Mouse (Mus musculus): ENCODE data around the gene Hexim2. TPM values are rescaled to one million over a fixed set of nuclear protein-coding genes. Genes with fewer than 3 reads are reported as not detected.

Gene Hexim2
- polyA plus RNA-seq (2014; fragmentation: Nextera tagmentation; extraction: Ambion mirVana) = 24.4 and 29.8 TPM in 2 replicates

- Histone ChIP-seq H3K36me3 (ENCODE audit: control insufficient read depth, insufficient read depth, low read length) (no peaks in the 10 kb centered on the region), H3K27ac (ENCODE audit: low read depth, low read length) (peak within 1 kb of the TSS; percentile 97), H3K27me3 (ENCODE audit: control insufficient read depth, insufficient read depth, low read length) (no peaks in the 10 kb centered on the region), H3K4me1 (ENCODE audit: control insufficient read depth, insufficient read depth, low read length) (peaks cover 22% of the 10 kb centered on the region; the same call in 1 of the 2 replicates), H3K4me3 (ENCODE audit: low read depth, low read length) (peak within 1 kb of the TSS; percentile 81), H3K9me3 (ENCODE audit: control insufficient read depth, low read length) (no peaks in the 10 kb centered on the region), H3K9ac (replicated peaks; ENCODE audit: low read depth, low read length) (peak within 1 kb of the TSS; percentile 97), H3K4me2 (ENCODE audit: low read depth, low read length) (peak within 1 kb of the TSS; percentile 62)
- ATAC-seq (ENCODE audit: low read depth) = peak; percentile 49
- WGBS = 1% methylated on average over 39 of the region's 39 CpGs
These were observed at the start of gene Hexim2 for GRCm38 (mm10) chr11:103131701-103132575. Gene Hexim2 (plus strand): TSS chr11:103132429.

- no peak overlapping the region for H3K4me3 ChIP-seq (ENCODE audit: low read depth, low read length)
- ATAC-seq (ENCODE audit: low read depth) = no peak
- H3K9me3 ChIP-seq (ENCODE audit: control insufficient read depth, low read length) = no peaks in the 10 kb centered on the region
- H3K27me3 ChIP-seq (ENCODE audit: control insufficient read depth, insufficient read depth, low read length) = no peaks in the 10 kb centered on the region
- H3K36me3 ChIP-seq (ENCODE audit: control insufficient read depth, insufficient read depth, low read length) = no peaks in the 10 kb centered on the region
- no peak overlapping the region for H3K27ac ChIP-seq (ENCODE audit: low read depth, low read length)
- H3K4me1 ChIP-seq (ENCODE audit: control insufficient read depth, insufficient read depth, low read length) = no peaks in the 10 kb centered on the region
- H3K4me2 ChIP-seq (ENCODE audit: low read depth, low read length) = no peak overlapping the region
- H3K9ac ChIP-seq (replicated peaks; ENCODE audit: low read depth, low read length) = no peak overlapping the region
- 92% methylated on average over 7 of the region's 7 CpGs for WGBS
These were observed 38.9 kb upstream of the Hexim2 start for GRCm38 (mm10) chr11:103093306-103093705.

- Histone ChIP-seq H3K27me3 (ENCODE audit: control insufficient read depth, insufficient read depth, low read length) (no peaks in the 10 kb centered on the region; the same call in 1 of the 2 replicates), H3K4me1 (ENCODE audit: control insufficient read depth, insufficient read depth, low read length) (no peaks in the 10 kb centered on the region), H3K9me3 (ENCODE audit: control insufficient read depth, low read length) (no peaks in the 10 kb centered on the region), H3K4me3 (ENCODE audit: low read depth, low read length) (no peak overlapping the region), H3K36me3 (ENCODE audit: control insufficient read depth, insufficient read depth, low read length) (no peaks in the 10 kb centered on the region), H3K27ac (ENCODE audit: low read depth, low read length) (no peak overlapping the region), H3K9ac (replicated peaks; ENCODE audit: low read depth, low read length) (no peak overlapping the region), H3K4me2 (ENCODE audit: low read depth, low read length) (no peak overlapping the region)
- WGBS = 62% methylated on average over 20 of the region's 20 CpGs
- no peak for ATAC-seq (ENCODE audit: low read depth)
These were observed 38.1 kb upstream of the Hexim2 start for GRCm38 (mm10) chr11:103093862-103094833.

GRCm38 (mm10) chr11:103095107-103095670 lies 37.0 kb upstream of the Hexim2 start:
- H3K27me3 ChIP-seq (ENCODE audit: control insufficient read depth, insufficient read depth, low read length) = peaks cover 7% of the 10 kb centered on the region; the same call in 1 of the 2 replicates
- ATAC-seq (ENCODE audit: low read depth) = no peak

GRCm38 (mm10) chr11:103095801-103096200 lies 36.4 kb upstream of the Hexim2 start:
- Histone ChIP-seq H3K27me3 (ENCODE audit: control insufficient read depth, insufficient read depth, low read length) (peaks cover 10% of the 10 kb centered on the region; the same call in 1 of the 2 replicates), H3K27ac (ENCODE audit: low read depth, low read length) (no peak overlapping the region), H3K36me3 (ENCODE audit: control insufficient read depth, insufficient read depth, low read length) (no peaks in the 10 kb centered on the region)

More at GRCm38 (mm10) chr11:103095107-103095670, 37.0 kb upstream of the Hexim2 start:
- H3K9ac ChIP-seq (replicated peaks; ENCODE audit: low read depth, low read length) = no peak overlapping the region
- no peaks in the 10 kb centered on the region for H3K4me1 ChIP-seq (ENCODE audit: control insufficient read depth, insufficient read depth, low read length)
- WGBS = 27% methylated on average over 9 of the region's 9 CpGs
- no peaks in the 10 kb centered on the region for H3K9me3 ChIP-seq (ENCODE audit: control insufficient read depth, low read length)
- H3K4me2 ChIP-seq (ENCODE audit: low read depth, low read length) = no peak overlapping the region
- no peak overlapping the region for H3K27ac ChIP-seq (ENCODE audit: low read depth, low read length)
- no peak overlapping the region for H3K4me3 ChIP-seq (ENCODE audit: low read depth, low read length)
- H3K36me3 ChIP-seq (ENCODE audit: control insufficient read depth, insufficient read depth, low read length) = no peaks in the 10 kb centered on the region

GRCm38 (mm10) chr11:103096979-103097894 lies 35.0 kb upstream of the Hexim2 start:
- WGBS = 26% methylated on average over 22 of the region's 22 CpGs
- H3K4me2 ChIP-seq (ENCODE audit: low read depth, low read length) = no peak overlapping the region
- ATAC-seq (ENCODE audit: low read depth) = no peak
- no peak overlapping the region for H3K9ac ChIP-seq (replicated peaks; ENCODE audit: low read depth, low read length)
- H3K36me3 ChIP-seq (ENCODE audit: control insufficient read depth, insufficient read depth, low read length) = no peaks in the 10 kb centered on the region
- H3K9me3 ChIP-seq (ENCODE audit: control insufficient read depth, low read length) = no peaks in the 10 kb centered on the region
- no peak overlapping the region for H3K27ac ChIP-seq (ENCODE audit: low read depth, low read length)
- H3K4me1 ChIP-seq (ENCODE audit: control insufficient read depth, insufficient read depth, low read length) = peaks cover 6% of the 10 kb centered on the region; the same call in 1 of the 2 replicates
- H3K4me3 ChIP-seq (ENCODE audit: low read depth, low read length) = no peak overlapping the region
- H3K27me3 ChIP-seq (ENCODE audit: control insufficient read depth, insufficient read depth, low read length) = peaks cover 14% of the 10 kb centered on the region; the same call in 1 of the 2 replicates

More at GRCm38 (mm10) chr11:103095801-103096200, 36.4 kb upstream of the Hexim2 start:
- WGBS = 87% methylated on average over 6 of the region's 6 CpGs
- H3K9me3 ChIP-seq (ENCODE audit: control insufficient read depth, low read length) = no peaks in the 10 kb centered on the region
- no peaks in the 10 kb centered on the region for H3K4me1 ChIP-seq (ENCODE audit: control insufficient read depth, insufficient read depth, low read length)
- no peak overlapping the region for H3K4me3 ChIP-seq (ENCODE audit: low read depth, low read length)
- H3K9ac ChIP-seq (replicated peaks; ENCODE audit: low read depth, low read length) = no peak overlapping the region
- no peak overlapping the region for H3K4me2 ChIP-seq (ENCODE audit: low read depth, low read length)
- ATAC-seq (ENCODE audit: low read depth) = no peak

GRCm38 (mm10) chr11:103098531-103099190 lies 33.6 kb upstream of the Hexim2 start:
- Histone ChIP-seq H3K4me1 (ENCODE audit: control insufficient read depth, insufficient read depth, low read length) (peaks cover 12% of the 10 kb centered on the region; the same call in 1 of the 2 replicates), H3K4me3 (ENCODE audit: low read depth, low read length) (no peak overlapping the region), H3K27me3 (ENCODE audit: control insufficient read depth, insufficient read depth, low read length) (peaks cover 17% of the 10 kb centered on the region; the same call in 1 of the 2 replicates), H3K4me2 (ENCODE audit: low read depth, low read length) (no peak overlapping the region), H3K27ac (ENCODE audit: low read depth, low read length) (no peak overlapping the region), H3K9ac (replicated peaks; ENCODE audit: low read depth, low read length) (no peak overlapping the region), H3K36me3 (ENCODE audit: control insufficient read depth, insufficient read depth, low read length) (no peaks in the 10 kb centered on the region), H3K9me3 (ENCODE audit: control insufficient read depth, low read length) (no peaks in the 10 kb centered on the region)
- WGBS = 63% methylated on average over 11 of the region's 11 CpGs
- ATAC-seq (ENCODE audit: low read depth) = no peak

All from neural tube, embryonic 14.5 days (tissue).